Mouse (Mus musculus) thymus, adult 2 months (tissue): Measurements from ENCODE around the gene Ccdc8. TPM values are rescaled to one million over a fixed set of nuclear protein-coding genes. Genes with fewer than 3 reads are reported as not detected.

ENCODE experiments used
- DNase-seq: peaks from one replicate; pipeline ENCODE4 v3.0.0; 2021
- H3K27ac ChIP-seq: fragments of 200-500 bp; 2 replicates; pipeline ENCODE4 v1.5.1; 2012; ENCODE audit warnings: low read length, control low read depth; ENCODE audit not compliant: control insufficient read depth, insufficient read depth
- H3K27me3 ChIP-seq: fragments of 200-500 bp; 2 replicates; pipeline ENCODE4 v1.6.1; 2012; ENCODE audit warnings: mild to moderate bottlenecking, low read length, moderate library complexity, mixed read lengths; ENCODE audit not compliant: control insufficient read depth, insufficient read depth
- H3K36me3 ChIP-seq: fragments of 200-500 bp; 2 replicates; pipeline ENCODE4 v1.6.1; 2012; ENCODE audit warnings: mild to moderate bottlenecking, low read length, moderate library complexity; ENCODE audit not compliant: control insufficient read depth, insufficient read depth
- H3K4me1 ChIP-seq: fragments of 200-500 bp; replicated peaks from 2 replicates; pipeline ENCODE4 v1.6.1; 2012; ENCODE audit warnings: low read length; ENCODE audit not compliant: control insufficient read depth, insufficient read depth
- H3K4me3 ChIP-seq: fragments of 200-500 bp; 2 replicates; pipeline ENCODE4 v1.5.1; 2012; ENCODE audit warnings: mild to moderate bottlenecking, low read length, control low read depth, moderate library complexity; ENCODE audit not compliant: control insufficient read depth, insufficient read depth
- CTCF ChIP-seq: fragments of 200-500 bp; IDR thresholded peaks from 2 replicates; pipeline ENCODE4 v1.5.1; 2012; ENCODE audit warnings: mild to moderate bottlenecking, control low read depth, low read length, moderate library complexity, borderline replicate concordance; ENCODE audit not compliant: control insufficient read depth, poor library complexity, insufficient read depth; ENCODE audit errors: extremely low read depth
- POLR2A ChIP-seq: fragments of 200-500 bp; IDR thresholded peaks from 2 replicates; pipeline ENCODE4 v1.6.1; 2012; ENCODE audit warnings: mild to moderate bottlenecking, low read length, control low read depth, moderate library complexity; ENCODE audit not compliant: control insufficient read depth, poor library complexity, insufficient read depth; ENCODE audit errors: extremely low read depth
- WGBS: fragments of 180-500 bp; shearing (Covaris S2); methylation state at CpG from one replicate; pipeline ENCODE4 v1.1.7; 2018; 5-methylcytosine and 5-hydroxymethylcytosine counted together
- polyA plus RNA-seq: library from polyadenylated mRNA; depleted of rRNA; stranded (reverse); fragments of >200 nt; gene quantifications from 2 replicates; pipeline ENCODE4 v1.2.3, GENCODE M21; 2012; rRNA removed

The Ccdc8 gene
- polyA plus RNA-seq, 1 experiment: 2.0 TPM

DNA sequence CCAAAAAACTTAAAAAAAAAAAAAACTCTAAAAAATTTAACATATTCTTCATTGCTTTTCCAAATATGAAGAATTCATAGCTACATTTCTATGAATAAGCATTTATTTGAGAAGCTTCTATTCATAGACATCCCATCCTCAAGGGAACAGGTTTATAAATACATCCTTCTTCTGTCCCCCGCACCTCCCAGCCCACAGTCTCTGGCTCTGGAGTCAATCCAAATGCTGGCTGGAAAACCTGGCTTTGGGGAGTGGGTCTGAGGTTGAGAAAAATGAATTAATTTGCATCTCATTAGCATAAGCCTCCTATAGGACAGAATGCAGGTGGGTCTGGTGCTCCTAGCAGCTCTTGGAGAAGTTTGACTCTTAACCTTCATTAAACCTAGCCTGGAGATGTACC lies 53.2 kb downstream of the Ccdc8 start:
- Histone ChIP-seq H3K36me3 (no peaks in the 10 kb centered on the region), H3K27ac (no peak overlapping the region), H3K4me1 (0 out of 2 replicates have a peak, but pooled peaks cover 2% of the 10 kb centered on the region), H3K4me3 (no peak overlapping the region), H3K27me3 (no peaks in the 10 kb centered on the region)
- no peak for DNase-seq
- TF ChIP-seq POLR2A (no peak), CTCF (no peak)
- 98% methylated on average over 1 of the region's 1 CpGs for WGBS

Other genes starting within 250 kb of the Ccdc8 start
- gene Slc1a5, start 211.4 kb upstream of the Ccdc8 start, polyA plus RNA-seq: 254 and 310 TPM in 2 replicates
- gene Strn4, start 176.8 kb upstream of the Ccdc8 start, polyA plus RNA-seq: 307 and 318 TPM in 2 replicates
- 48.7 and 51.5 TPM in 2 replicates for gene Fkrp, start 176.0 kb upstream of the Ccdc8 start, polyA plus RNA-seq
- gene Prkd2, start 149.8 kb upstream of the Ccdc8 start, polyA plus RNA-seq: 363 and 406 TPM in 2 replicates
- gene Dact3, start 117.4 kb upstream of the Ccdc8 start, polyA plus RNA-seq: 3.8 and 4.4 TPM in 2 replicates
- gene Gng8, start 100.9 kb upstream of the Ccdc8 start, polyA plus RNA-seq: 0.62 and 1.7 TPM in 2 replicates
- 11.3 and 11.4 TPM in 2 replicates for gene Ptgir, start 86.2 kb upstream of the Ccdc8 start, polyA plus RNA-seq
- gene Calm3, start 68.6 kb upstream of the Ccdc8 start, polyA plus RNA-seq: 398 and 475 TPM in 2 replicates
- 2.2 and 3.0 TPM in 2 replicates for gene Pnmal2, start 48.0 kb upstream of the Ccdc8 start, polyA plus RNA-seq
- not detected in 2 replicates for gene Pnmal1, start 33.0 kb upstream of the Ccdc8 start, polyA plus RNA-seq
- 2.3 TPM in 2 replicates for gene Gm42372, start 9.6 kb upstream of the Ccdc8 start, polyA plus RNA-seq
- gene Ppp5c, start 35.2 kb downstream of the Ccdc8 start, polyA plus RNA-seq: 359 and 363 TPM in 2 replicates
- gene Hif3a, start 69.7 kb downstream of the Ccdc8 start, polyA plus RNA-seq: 2.8 and 8.9 TPM in 2 replicates
- not detected in 2 replicates for gene Psg16, start 81.3 kb downstream of the Ccdc8 start, polyA plus RNA-seq
- not detected in 2 replicates for gene Ceacam3, start 157.6 kb downstream of the Ccdc8 start, polyA plus RNA-seq
- gene Psg29, start 210.8 kb downstream of the Ccdc8 start, polyA plus RNA-seq: not detected in 2 replicates